Mouse (Mus musculus) mouse embryonic stem cell (cell line): ENCODE measurements around the gene Duox2.
"Not testable (repeated sequence)": the region's sequence is repeated elsewhere in the genome, so short reads cannot be mapped to it uniquely, and the experiment has no call there.

Source experiments
- in situ Hi-C, 2 experiments: fragments of 300-500 bp; cut with MboI; formaldehyde crosslinking; loops; 1 replicate in 1 of 2; 3 replicates in 1 of 2; pipeline ENCODE4 v1.14.3; 2019 to 2020; ENCODE audit warnings: low sequenced_read_pairs in 2 of 2, low pct_unique_long_range_greater_than_20kb in 1 of 2, mixed read lengths in 1 of 2; ENCODE audit not compliant: unreplicated experiment in 1 of 2

Gene Duox2

GRCm38 (mm10) chr2:122298096-122298499 is at the start of gene Duox2:
Gene Duox2 (minus strand): TSS chr2:122298449.
- in situ Hi-C loops: no loop called here

GRCm38 (mm10) chr2:122347257-122347656 is 49.0 kb upstream of the Duox2 start:
- in situ Hi-C loops: no loop called here

GRCm38 (mm10) chr2:122346164-122346563 is 47.9 kb upstream of the Duox2 start:
- in situ Hi-C loops: not testable (repeated sequence)

- in situ Hi-C loops: no loop called here
These were observed 47.1 kb upstream of the Duox2 start for GRCm38 (mm10) chr2:122345106-122345893.

- in situ Hi-C loops: no loop called here
These were observed 39.0 kb upstream of the Duox2 start for GRCm38 (mm10) chr2:122337291-122337690.

- in situ Hi-C loops: no loop called here
These were observed 35.9 kb upstream of the Duox2 start for GRCm38 (mm10) chr2:122334170-122334569.

GRCm38 (mm10) chr2:122332222-122332621 is 34.0 kb upstream of the Duox2 start:
- in situ Hi-C loops: no loop called here

GRCm38 (mm10) chr2:122330317-122330716 is 32.1 kb upstream of the Duox2 start:
- in situ Hi-C loops: not testable (repeated sequence)

GRCm38 (mm10) chr2:122327986-122328385 is 29.7 kb upstream of the Duox2 start:
- in situ Hi-C loops: no loop called here

- in situ Hi-C loops: no loop called here
These were observed 27.1 kb upstream of the Duox2 start for GRCm38 (mm10) chr2:122325361-122325760.

- in situ Hi-C loops: no loop called here
These were observed 26.3 kb upstream of the Duox2 start for GRCm38 (mm10) chr2:122324586-122324985.

- in situ Hi-C loops: no loop called here
These were observed 25.7 kb upstream of the Duox2 start for GRCm38 (mm10) chr2:122323960-122324359.

GRCm38 (mm10) chr2:122317384-122317783 is 19.1 kb upstream of the Duox2 start:
- in situ Hi-C loops: no loop called here

GRCm38 (mm10) chr2:122315372-122315771 is 17.1 kb upstream of the Duox2 start, which contains the start of gene Duox1:
Gene Duox1 (plus strand): TSS chr2:122315672.
- in situ Hi-C loops: no loop called here

GRCm38 (mm10) chr2:122313536-122313935 is 15.3 kb upstream of the Duox2 start, which contains the start of gene Duoxa1:
Gene Duoxa1 (minus strand): TSS chr2:122313730.
- in situ Hi-C loops: no loop called here

GRCm38 (mm10) chr2:122312722-122313417 is 14.6 kb upstream of the Duox2 start:
- in situ Hi-C loops: no loop called here

- in situ Hi-C loops: no loop called here
These were observed 13.3 kb upstream of the Duox2 start for GRCm38 (mm10) chr2:122311561-122311960.

GRCm38 (mm10) chr2:122309647-122310046 is 11.4 kb upstream of the Duox2 start:
- in situ Hi-C loops: loop anchor here in 1 of 2 experiments (10.0 kb wide), 1 partner anchor 245 kb away; no protein-coding TSS in a partner anchor

- in situ Hi-C loops: loop anchor here in 1 of 2 experiments (10.0 kb wide), 1 partner anchor 241 kb away; no protein-coding TSS in a partner anchor
These were observed 7.9 kb upstream of the Duox2 start for GRCm38 (mm10) chr2:122306184-122306583.
